8 mouse cellular contexts compared by ENCODE assay signal in genomic region chr7:133637361-133638305, GRCm38 (mm10). TPM values are rescaled to one million over a fixed set of nuclear protein-coding genes. Genes with fewer than 3 reads are reported as not detected.
A peak's percentile ranks its signal among the peaks of the same experiment; 100 is the strongest.
DNase-seq lines count a peak whose midpoint lies in the region; ATAC-seq and TF ChIP-seq lines count a peak whose summit lies in the region.

Edrf1 (plus strand) TSS chr7:133637543.

- peak within 1 kb of the TSS; percentile 94 for H3K4me2 ChIP-seq in forebrain, embryonic 12.5 days
- H3K4me2 ChIP-seq in heart, postnatal 0 days (ENCODE audit: low read depth, low read length), result peak within 1 kb of the TSS; percentile 96
- peak within 1 kb of the TSS; percentile 99 for H3K4me2 ChIP-seq in liver, embryonic 16.5 days (ENCODE audit: low read depth, low read length)
- H3K4me2 ChIP-seq in neural tube, embryonic 13.5 days, result peak within 1 kb of the TSS; percentile 95

- peak within 1 kb of the TSS; percentile 93 for H3K9ac ChIP-seq in forebrain, embryonic 12.5 days
- peak within 1 kb of the TSS; percentile 95 for H3K9ac ChIP-seq in heart, postnatal 0 days (replicated peaks; ENCODE audit: low read depth, low read length)
- H3K9ac ChIP-seq in liver, embryonic 16.5 days (ENCODE audit: low read depth, low read length), result peak within 1 kb of the TSS; percentile 92
- H3K9ac ChIP-seq in neural tube, embryonic 13.5 days, result peak within 1 kb of the TSS; percentile 88

- H3K27me3 ChIP-seq in E14TG2a.4 (ENCODE audit: insufficient read depth, low read length), result no peaks in the 10 kb centered on the region
- H3K27me3 ChIP-seq in forebrain, embryonic 12.5 days, result no peaks in the 10 kb centered on the region
- no peaks in the 10 kb centered on the region for H3K27me3 ChIP-seq in heart, postnatal 0 days (ENCODE audit: control insufficient read depth, insufficient read depth, low read length)
- H3K27me3 ChIP-seq in liver, embryonic 16.5 days (ENCODE audit: control insufficient read depth, insufficient read depth, low read depth, low read length), result no peaks in the 10 kb centered on the region
- H3K27me3 ChIP-seq in neural tube, embryonic 13.5 days, result no peaks in the 10 kb centered on the region
- no peaks in the 10 kb centered on the region for H3K27me3 ChIP-seq in testis, adult 2 months (ENCODE audit: control insufficient read depth, insufficient read depth, low read length)

- TF ChIP-seq POLR2A in testis, adult 2 months (IDR thresholded peaks at IDR 0.05; ENCODE audit: control insufficient read depth, low read depth, low read length), result peak; percentile 98

- ATAC-seq in forebrain, embryonic 12.5 days (ENCODE audit: low FRiP score), result peak; percentile 98
- peak; percentile 98 for ATAC-seq in heart, postnatal 0 days (ENCODE audit: insufficient read depth, low read depth)
- ATAC-seq in liver, embryonic 16.5 days (ENCODE audit: low read depth), result peak; percentile 98
- ATAC-seq in neural tube, embryonic 13.5 days (ENCODE audit: low read depth), result peak; percentile 99

- peak; percentile 99 for DNase-seq in c-Kit-positive CD71-positive TER-119-positive erythroid progenitor cells, embryonic 14.5 days (ENCODE audit: low spot score)
- DNase-seq in heart, postnatal 0 days (ENCODE audit: low spot score), result peak; percentile 100
- DNase-seq in kidney, postnatal 4 days, result peak; percentile 98 to 99

- under 1% methylated on average over 81 of the region's 81 CpGs for WGBS in forebrain, embryonic 12.5 days
- under 1% methylated on average over 78 of the region's 81 CpGs for WGBS in heart, postnatal 0 days
- under 1% methylated on average over 81 of the region's 81 CpGs for WGBS in liver, embryonic 16.5 days (ENCODE audit: insufficient replicate concordance)
- WGBS in neural tube, embryonic 13.5 days, result under 1% methylated on average over 80 of the region's 81 CpGs

- TF ChIP-seq CTCF in E14TG2a.4 (conservative IDR thresholded peaks at IDR 0.05; ENCODE audit: low read length), result no peak
- TF ChIP-seq CTCF in heart, postnatal 0 days (IDR thresholded peaks at IDR 0.05; ENCODE audit: low read depth), result no peak
- no peak for TF ChIP-seq CTCF in testis, adult 2 months (IDR thresholded peaks at IDR 0.05; ENCODE audit: control insufficient read depth, insufficient read depth, insufficient replicate concordance, low read depth, low read length)

- TF ChIP-seq EP300 in heart, postnatal 0 days (IDR thresholded peaks at IDR 0.05; ENCODE audit: low read depth), result peak; percentile 86

- H3K4me1 ChIP-seq in E14TG2a.4 (replicated peaks; ENCODE audit: low read depth, low read length), result peaks cover 25% of the 10 kb centered on the region
- peaks cover 13% of the 10 kb centered on the region for H3K4me1 ChIP-seq in forebrain, embryonic 12.5 days
- H3K4me1 ChIP-seq in heart, postnatal 0 days (ENCODE audit: control insufficient read depth, insufficient read depth), result peaks cover 7% of the 10 kb centered on the region; the same call in 1 of the 2 replicates
- peaks cover 12% of the 10 kb centered on the region for H3K4me1 ChIP-seq in liver, embryonic 16.5 days (ENCODE audit: control insufficient read depth, low read depth, low read length)
- peaks cover 15% of the 10 kb centered on the region for H3K4me1 ChIP-seq in neural tube, embryonic 13.5 days (replicated peaks)
- peaks cover 2% of the 10 kb centered on the region; the same call in 1 of the 2 replicates for H3K4me1 ChIP-seq in testis, adult 2 months (ENCODE audit: control insufficient read depth, insufficient read depth, low read length)

- peaks cover 38% of the 10 kb centered on the region for H3K36me3 ChIP-seq in E14TG2a.4 (ENCODE audit: insufficient read depth, low read length)
- H3K36me3 ChIP-seq in forebrain, embryonic 12.5 days (replicated peaks), result peaks cover 26% of the 10 kb centered on the region
- H3K36me3 ChIP-seq in heart, postnatal 0 days (replicated peaks; ENCODE audit: control insufficient read depth, insufficient read depth, low read length), result peaks cover 22% of the 10 kb centered on the region
- H3K36me3 ChIP-seq in liver, embryonic 16.5 days (ENCODE audit: control insufficient read depth, insufficient read depth), result peaks cover 15% of the 10 kb centered on the region
- H3K36me3 ChIP-seq in neural tube, embryonic 13.5 days, result peaks cover 29% of the 10 kb centered on the region
- peaks cover 1% of the 10 kb centered on the region; the same call in 1 of the 2 replicates for H3K36me3 ChIP-seq in testis, adult 2 months (ENCODE audit: control insufficient read depth, insufficient read depth, low read length)

- peak within 1 kb of the TSS; percentile 91 for H3K27ac ChIP-seq in forebrain, embryonic 12.5 days
- peak within 1 kb of the TSS; percentile 94 for H3K27ac ChIP-seq in heart, postnatal 0 days (ENCODE audit: low read depth)
- peak within 1 kb of the TSS; percentile 87 for H3K27ac ChIP-seq in liver, embryonic 16.5 days (ENCODE audit: low read length)
- peak within 1 kb of the TSS; percentile 96 for H3K27ac ChIP-seq in neural tube, embryonic 13.5 days (replicated peaks)
- H3K27ac ChIP-seq in testis, adult 2 months (ENCODE audit: control insufficient read depth, insufficient read depth, low read depth, low read length), result peak within 1 kb of the TSS; percentile 94

- H3K9me3 ChIP-seq in E14TG2a.4 (ENCODE audit: low read length), result no peaks in the 10 kb centered on the region
- no peaks in the 10 kb centered on the region for H3K9me3 ChIP-seq in forebrain, embryonic 12.5 days
- no peaks in the 10 kb centered on the region for H3K9me3 ChIP-seq in heart, postnatal 0 days (replicated peaks; ENCODE audit: control insufficient read depth, low read length)
- H3K9me3 ChIP-seq in liver, embryonic 16.5 days (replicated peaks; ENCODE audit: control insufficient read depth, low read length), result no peaks in the 10 kb centered on the region
- H3K9me3 ChIP-seq in neural tube, embryonic 13.5 days, result no peaks in the 10 kb centered on the region

- peak within 1 kb of the TSS; percentile 96 for H3K4me3 ChIP-seq in E14TG2a.4 (replicated peaks; ENCODE audit: low read length)
- H3K4me3 ChIP-seq in forebrain, embryonic 12.5 days (replicated peaks), result peak within 1 kb of the TSS; percentile 89
- H3K4me3 ChIP-seq in heart, postnatal 0 days (ENCODE audit: low read depth, low read length), result peak within 1 kb of the TSS; percentile 95
- H3K4me3 ChIP-seq in liver, embryonic 16.5 days (ENCODE audit: low read depth, low read length), result peak within 1 kb of the TSS; percentile 83
- H3K4me3 ChIP-seq in neural tube, embryonic 13.5 days, result peak within 1 kb of the TSS; percentile 67
- H3K4me3 ChIP-seq in testis, adult 2 months (ENCODE audit: control insufficient read depth, low read depth, low read length), result peak within 1 kb of the TSS; percentile 94

RNA-seq across cellular contexts. Expression of gene Edrf1, which starts in this region (rescaled TPM):
- polyA plus RNA-seq in forebrain, embryonic 12.5 days (2016; fragmentation: Nextera tagmentation; extraction: Ambion mirVana), result 32.1 and 34.4 TPM in 2 replicates
- total RNA-seq in heart, postnatal 0 days (2014; rRNA removed; ENCODE audit: low replicate concordance), result 6.3 and 19.4 TPM in 2 replicates
- 7.3 and 8.4 TPM in 2 replicates for polyA plus RNA-seq in heart, postnatal 0 days (2015; fragmentation: Nextera tagmentation; extraction: Ambion mirVana)
- polyA plus RNA-seq in liver, embryonic 16.5 days (2015; fragmentation: Nextera tagmentation; extraction: Ambion mirVana), result 9.3 and 9.7 TPM in 2 replicates
- 16.5 and 20.4 TPM in 2 replicates for polyA plus RNA-seq in neural tube, embryonic 13.5 days (2015; fragmentation: Nextera tagmentation; extraction: Ambion mirVana)
- 12.0 and 12.4 TPM in 2 replicates for polyA plus RNA-seq in testis, adult 2 months (2012; rRNA removed)

Comparison
In these comparisons a context has a peak if more than half of its experiments do, and no peak if none do; other contexts are left out.
1. Peak in every context shown above with its lines: DNase-seq, ATAC-seq, H3K4me3 ChIP-seq and H3K27ac ChIP-seq.